Mouse (Mus musculus) embryonic fibroblast, embryonic 13.5 days (primary cell): ENCODE results near the gene Sfswap.

Experiments
- CTCF ChIP-seq: IDR thresholded peaks from 2 replicates; pipeline ENCODE4 v1.5.1; 2011; ENCODE audit warnings: mild to moderate bottlenecking, control low read depth, low read length, moderate library complexity, borderline replicate concordance; ENCODE audit not compliant: insufficient read depth
- POLR2A ChIP-seq: IDR thresholded peaks from 2 replicates; pipeline ENCODE4 v1.6.1; 2011; ENCODE audit warnings: low read depth, mild to moderate bottlenecking, control low read depth, low read length, moderate library complexity

- no peak for TF ChIP-seq CTCF
- TF ChIP-seq POLR2A: no peak
These were observed 37.8 kb downstream of the Sfswap start for GRCm38 (mm10) chr5:129538826-129539225.
